Mouse (Mus musculus) hindbrain, embryonic 11.5 days (tissue): ENCODE data around the gene Pde1c. TPM values are rescaled to one million over a fixed set of nuclear protein-coding genes. Genes with fewer than 3 reads are reported as not detected.

ENCODE experiments used
- ATAC-seq: fragments of 200-750 bp; cut with Nextera tagmentation; 2 replicates; pipeline ENCODE4 v1.8.0; 2017; ENCODE audit warnings: mild to moderate bottlenecking, moderate TSS enrichment, moderate library complexity; ENCODE audit not compliant: low FRiP score
- DNase-seq: peaks from one replicate; pipeline ENCODE4 v3.0.0-alpha.2; 2015; ENCODE audit warnings: low spot score
- H3K27ac ChIP-seq: fragments of 300-500 bp; sonication (generic); 2 replicates; pipeline ENCODE4 v1.5.1; 2014; ENCODE audit warnings: mild to moderate bottlenecking, low read depth, low read length
- H3K27me3 ChIP-seq: fragments of 300-500 bp; sonication (generic); 2 replicates; pipeline ENCODE4 v1.6.1; 2014; ENCODE audit warnings: mild to moderate bottlenecking, low read length, moderate library complexity, mixed read lengths; ENCODE audit not compliant: control insufficient read depth, insufficient read depth
- H3K36me3 ChIP-seq: fragments of 300-500 bp; sonication (generic); 2 replicates; pipeline ENCODE4 v1.6.1; 2014; ENCODE audit warnings: mild to moderate bottlenecking, low read length, moderate library complexity, mixed read lengths; ENCODE audit not compliant: control insufficient read depth, insufficient read depth
- H3K4me1 ChIP-seq: fragments of 300-500 bp; sonication (generic); replicated peaks from 2 replicates; pipeline ENCODE4 v1.6.1; 2014; ENCODE audit warnings: low read length, mixed read lengths; ENCODE audit not compliant: control insufficient read depth, insufficient read depth
- H3K4me2 ChIP-seq: fragments of 300-500 bp; sonication (generic); replicated peaks from 2 replicates; pipeline ENCODE4 v1.6.1; 2014; ENCODE audit warnings: mild to moderate bottlenecking, low read depth, low read length
- H3K4me3 ChIP-seq: fragments of 300-500 bp; sonication (generic); 2 replicates; pipeline ENCODE4 v1.5.1; 2014; ENCODE audit warnings: low read depth, low read length
- H3K9ac ChIP-seq: fragments of 300-500 bp; sonication (generic); 2 replicates; pipeline ENCODE4 v1.6.1; 2014; ENCODE audit warnings: low read depth, low read length
- H3K9me3 ChIP-seq: fragments of 300-500 bp; sonication (generic); 2 replicates; pipeline ENCODE4 v1.6.1; 2016; ENCODE audit warnings: low read length; ENCODE audit not compliant: control insufficient read depth
- WGBS: fragments of 180-500 bp; shearing (Covaris S2); extraction: QIAGEN DNeasy Blood & Tissue Kit; methylation state at CpG from one replicate; pipeline ENCODE4 v1.1.7; 2014; 5-methylcytosine and 5-hydroxymethylcytosine counted together
- polyA plus RNA-seq: library from polyadenylated mRNA; unstranded; fragments of >200 nt; fragmentation: Nextera tagmentation; extraction: Ambion mirVana; gene quantifications from 2 replicates; pipeline ENCODE4 v1.2.1, GENCODE M21; 2014

Gene Pde1c
- polyA plus RNA-seq, 1 experiment from 2014 or later = 6.0 TPM

DNA sequence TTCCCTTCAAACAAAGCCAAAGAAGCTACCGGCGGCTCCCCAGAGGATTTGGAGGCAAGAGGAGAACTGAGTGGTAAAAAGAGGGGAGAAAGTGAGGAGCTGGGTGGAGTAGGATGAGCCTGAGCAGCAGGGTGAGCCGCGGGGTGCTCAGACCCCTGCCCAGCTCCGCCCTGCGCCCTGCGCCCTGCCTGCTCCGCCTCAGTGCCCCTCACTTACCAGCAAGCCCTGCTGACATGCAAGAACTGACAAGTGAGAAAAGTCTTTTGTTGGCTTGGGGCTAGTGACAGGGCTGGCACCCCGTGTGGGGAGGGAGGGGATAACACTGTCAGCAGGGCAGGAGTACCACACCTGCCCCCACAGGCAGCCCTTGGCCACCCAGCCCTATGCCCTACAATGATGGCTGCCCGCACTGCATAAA, 206.8 kb downstream of the Pde1c start:
- DNase-seq (peak; percentile 72), ATAC-seq (peak; percentile 96)
- Histone ChIP-seq H3K9me3 (no peaks in the 10 kb centered on the region), H3K27ac (no peak overlapping the region), H3K4me2 (peak overlapping the region; percentile 79), H3K9ac (peak overlapping the region; percentile 66), H3K4me3 (peak overlapping the region; percentile 44), H3K4me1 (0 out of 2 replicates have a peak, but pooled peaks cover 2% of the 10 kb centered on the region), H3K36me3 (no peaks in the 10 kb centered on the region), H3K27me3 (no peaks in the 10 kb centered on the region; the same call in 1 of the 2 replicates)
- WGBS = 4% methylated on average over 9 of the region's 10 CpGs

DNA sequence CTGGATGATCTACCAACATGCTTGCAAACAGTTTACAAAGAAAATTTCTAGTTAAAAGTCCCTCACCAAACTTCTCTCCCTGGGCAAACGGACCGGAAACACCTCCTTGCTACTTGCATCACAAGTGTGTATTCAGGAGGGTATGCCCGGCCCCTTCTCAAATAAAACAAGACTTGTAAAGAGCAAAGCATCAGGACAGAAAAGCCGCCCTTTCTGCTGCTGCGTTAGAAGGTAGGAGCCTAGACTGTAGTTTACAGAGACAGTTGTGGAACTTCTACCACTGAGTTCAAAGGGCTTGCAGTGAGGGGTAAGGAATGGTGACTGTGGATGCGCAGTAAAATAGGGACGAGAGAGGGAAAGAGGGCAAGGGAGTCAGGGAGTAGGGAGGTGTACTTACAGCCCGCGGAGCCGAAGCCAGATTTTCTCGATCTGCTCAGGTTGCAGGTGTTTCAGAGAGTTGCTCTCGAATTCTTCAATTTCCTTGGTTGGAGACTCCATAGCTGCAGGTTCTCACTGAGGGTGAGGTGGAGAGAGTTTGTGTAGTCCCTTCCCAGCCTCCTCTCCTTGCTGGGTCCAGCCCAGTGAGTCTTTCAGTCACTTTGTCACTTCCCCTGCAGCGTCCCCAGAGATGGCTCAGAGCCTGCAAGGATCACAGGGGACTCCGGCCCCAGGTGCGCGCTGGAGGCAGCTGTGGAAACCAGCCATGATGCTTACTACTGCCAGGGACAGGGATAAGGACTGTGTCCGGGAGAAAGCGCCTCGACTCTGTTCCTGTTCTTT, 207.4 kb downstream of the Pde1c start:
- no peak overlapping the region for H3K27ac ChIP-seq
- no peaks in the 10 kb centered on the region for H3K9me3 ChIP-seq
- H3K27me3 ChIP-seq = no peaks in the 10 kb centered on the region; the same call in 1 of the 2 replicates
- H3K4me2 ChIP-seq = peak overlapping the region; percentile 79
- DNase-seq (peak; percentile 47), ATAC-seq (peak; percentile 80)
- WGBS = 2% methylated on average over 19 of the region's 19 CpGs
- H3K4me3 ChIP-seq = peak overlapping the region; percentile 44
- H3K9ac ChIP-seq = peak overlapping the region; percentile 66
- H3K36me3 ChIP-seq = no peaks in the 10 kb centered on the region
- H3K4me1 ChIP-seq = 0 out of 2 replicates have a peak, but pooled peaks cover 2% of the 10 kb centered on the region

DNA sequence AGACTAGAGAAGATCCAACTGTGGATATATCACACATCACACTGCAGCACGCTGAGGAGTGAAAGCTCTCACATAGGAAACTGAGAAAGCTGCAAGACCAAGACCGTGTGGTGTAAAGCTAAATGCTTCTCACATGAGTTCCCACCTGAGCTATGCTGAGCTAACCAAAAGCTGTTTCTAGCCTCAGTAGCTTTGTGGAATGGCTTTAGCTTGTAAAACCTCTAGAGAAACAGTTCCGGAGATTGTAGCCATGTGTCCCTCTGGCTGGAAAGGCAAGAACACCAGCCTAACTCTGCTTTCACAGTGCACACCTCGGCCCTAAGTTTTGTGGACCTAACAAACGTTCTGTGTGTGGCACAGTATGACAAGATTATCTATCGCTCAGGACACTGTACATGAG, 208.8 kb downstream of the Pde1c start:
- 68% methylated on average over 6 of the region's 6 CpGs for WGBS
- 0 out of 2 replicates have a peak, but pooled peaks cover 2% of the 10 kb centered on the region for H3K4me1 ChIP-seq
- DNase-seq (no peak), ATAC-seq (no peak)
- H3K27me3 ChIP-seq = no peaks in the 10 kb centered on the region; the same call in 1 of the 2 replicates
- H3K9me3 ChIP-seq = no peaks in the 10 kb centered on the region
- no peaks in the 10 kb centered on the region for H3K36me3 ChIP-seq
- no peak overlapping the region for H3K4me3 ChIP-seq
- H3K4me2 ChIP-seq = no peak overlapping the region
- no peak overlapping the region for H3K27ac ChIP-seq
- H3K9ac ChIP-seq = no peak overlapping the region

DNA sequence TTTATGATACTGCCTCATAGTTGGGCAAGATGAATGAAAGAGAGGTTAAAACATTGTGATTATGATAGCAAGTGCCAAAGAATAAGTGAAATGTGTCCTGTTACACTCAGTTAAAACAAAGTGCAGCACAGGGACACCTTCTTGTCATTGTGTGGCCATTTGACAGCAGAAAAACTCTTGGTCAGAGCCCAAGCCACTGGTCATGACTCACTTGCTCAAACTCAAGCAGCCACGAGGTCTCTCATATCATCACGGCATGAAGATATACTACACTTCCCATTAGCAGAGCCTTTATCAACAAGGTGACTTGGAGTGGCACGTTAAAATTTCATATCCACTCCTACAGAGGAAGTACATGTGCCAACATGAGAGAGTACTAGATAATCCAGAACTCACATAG, 209.8 kb downstream of the Pde1c start:
- no peaks in the 10 kb centered on the region for H3K9me3 ChIP-seq
- no peak overlapping the region for H3K9ac ChIP-seq
- ATAC-seq (no peak), DNase-seq (no peak)
- no peak overlapping the region for H3K27ac ChIP-seq
- no peaks in the 10 kb centered on the region for H3K36me3 ChIP-seq
- 87% methylated on average over 3 of the region's 3 CpGs for WGBS
- no peak overlapping the region for H3K4me3 ChIP-seq
- H3K4me2 ChIP-seq = no peak overlapping the region
- H3K27me3 ChIP-seq = no peaks in the 10 kb centered on the region; the same call in 1 of the 2 replicates
- 0 out of 2 replicates have a peak, but pooled peaks cover 2% of the 10 kb centered on the region for H3K4me1 ChIP-seq

DNA sequence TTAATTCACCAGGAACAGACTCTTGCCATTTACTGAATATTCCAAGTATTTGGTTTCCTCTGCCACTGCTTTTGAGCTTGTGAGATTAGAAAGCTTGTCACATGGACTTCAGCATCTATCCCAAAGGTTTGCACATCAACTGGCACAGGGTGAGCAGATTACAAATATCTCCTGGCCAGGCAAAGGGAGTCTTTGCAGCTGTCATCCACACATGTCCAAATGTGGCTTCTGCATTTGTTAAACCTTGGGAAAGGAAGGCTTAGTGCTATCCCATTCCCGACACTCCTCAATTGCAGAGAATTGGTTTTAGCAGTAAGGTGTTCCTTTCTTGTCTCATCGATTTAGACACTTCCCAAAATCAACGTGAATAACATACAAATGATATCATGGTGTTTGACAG, 221.7 kb downstream of the Pde1c start:
- WGBS = 81% methylated on average over 3 of the region's 3 CpGs
- ATAC-seq (no peak), DNase-seq (no peak)
- H3K36me3 ChIP-seq = no peaks in the 10 kb centered on the region
- no peaks in the 10 kb centered on the region for H3K4me1 ChIP-seq
- no peaks in the 10 kb centered on the region for H3K27me3 ChIP-seq
- no peak overlapping the region for H3K9ac ChIP-seq
- H3K4me3 ChIP-seq = no peak overlapping the region
- H3K4me2 ChIP-seq = no peak overlapping the region
- no peaks in the 10 kb centered on the region for H3K9me3 ChIP-seq
- no peak overlapping the region for H3K27ac ChIP-seq

DNA sequence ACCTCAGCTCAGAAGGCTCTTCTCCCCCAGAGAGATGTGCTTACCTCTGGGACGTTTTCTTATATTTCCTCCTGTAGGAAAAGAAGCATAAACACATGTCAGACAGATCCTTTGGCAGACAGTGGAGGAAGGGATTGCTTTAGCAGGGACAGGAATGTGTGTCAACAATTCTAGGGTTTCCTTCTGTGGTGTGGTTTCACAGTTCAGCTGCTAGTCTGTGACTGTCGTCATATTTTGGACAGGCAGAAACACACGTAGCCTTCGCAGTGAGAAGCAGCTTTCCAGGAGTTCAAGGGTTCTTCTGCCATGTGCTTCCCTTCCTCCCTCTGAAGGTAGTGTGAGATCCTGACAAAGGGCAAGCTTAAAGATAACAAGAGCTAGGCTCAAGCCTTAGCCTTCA, 223.8 kb downstream of the Pde1c start:
- no peak overlapping the region for H3K9ac ChIP-seq
- no peaks in the 10 kb centered on the region for H3K36me3 ChIP-seq
- WGBS = 65% methylated on average over 4 of the region's 4 CpGs
- no peak overlapping the region for H3K27ac ChIP-seq
- DNase-seq = no peak
- no peaks in the 10 kb centered on the region for H3K9me3 ChIP-seq
- H3K4me2 ChIP-seq = no peak overlapping the region
- H3K4me3 ChIP-seq = no peak overlapping the region
- H3K4me1 ChIP-seq = no peaks in the 10 kb centered on the region
- H3K27me3 ChIP-seq = no peaks in the 10 kb centered on the region
- ATAC-seq = no peak

DNA sequence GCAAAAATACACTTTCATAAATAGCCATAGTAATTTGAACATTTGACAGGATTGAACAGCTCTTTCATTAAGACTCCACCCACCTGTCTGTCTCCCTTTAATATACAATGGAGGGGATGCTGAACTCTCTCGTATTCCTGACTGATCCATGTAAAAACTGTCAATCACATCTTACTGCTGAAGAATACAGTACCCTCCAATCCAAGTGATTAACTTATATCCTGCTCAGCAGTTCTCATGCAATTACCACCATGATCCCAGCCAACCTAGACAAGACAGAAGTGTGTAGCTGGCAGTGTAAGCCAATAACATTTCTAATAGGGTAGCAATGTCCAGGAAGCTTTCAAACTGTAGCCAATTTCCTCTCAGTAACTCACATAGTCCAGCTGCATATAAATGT, 226.9 kb downstream of the Pde1c start:
- no peak overlapping the region for H3K4me2 ChIP-seq
- H3K27me3 ChIP-seq = no peaks in the 10 kb centered on the region
- WGBS = 79% methylated on average over 1 of the region's 1 CpGs
- DNase-seq (no peak), ATAC-seq (no peak)
- no peak overlapping the region for H3K4me3 ChIP-seq
- H3K36me3 ChIP-seq = no peaks in the 10 kb centered on the region
- H3K9ac ChIP-seq = no peak overlapping the region
- no peaks in the 10 kb centered on the region for H3K9me3 ChIP-seq
- no peak overlapping the region for H3K27ac ChIP-seq
- no peaks in the 10 kb centered on the region for H3K4me1 ChIP-seq

DNA sequence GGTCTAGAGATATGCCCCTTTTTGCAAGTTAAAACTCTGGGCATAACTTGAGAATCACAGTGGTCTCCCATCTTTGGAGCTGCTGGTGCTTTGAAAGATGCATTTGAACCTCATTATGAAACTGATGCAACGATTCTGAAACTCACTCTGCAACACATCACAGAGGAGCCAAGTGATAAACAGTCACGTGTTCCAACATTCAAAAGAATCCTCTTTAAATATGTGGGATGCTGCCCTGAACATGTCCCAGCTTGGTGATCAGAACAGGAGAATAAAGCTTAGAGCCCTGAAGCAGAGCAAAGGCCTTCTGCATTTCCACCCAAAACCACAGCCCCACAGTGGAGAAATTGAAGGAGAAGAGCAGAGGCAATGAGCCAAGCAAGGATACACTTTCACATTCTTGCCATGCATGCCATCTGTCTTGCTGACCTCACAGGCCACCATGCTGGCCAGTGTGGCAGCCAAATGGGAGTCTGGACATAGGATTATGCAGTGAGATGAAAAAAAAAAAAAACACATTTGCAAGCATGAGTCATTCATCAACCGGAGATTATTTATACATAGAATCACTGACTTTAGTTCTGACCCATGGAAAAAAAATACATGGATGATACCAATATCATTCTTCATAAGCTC, 233.0 kb downstream of the Pde1c start:
- Histone ChIP-seq H3K36me3 (no peaks in the 10 kb centered on the region), H3K27ac (no peak overlapping the region), H3K4me3 (no peak overlapping the region), H3K27me3 (no peaks in the 10 kb centered on the region), H3K9ac (no peak overlapping the region), H3K9me3 (no peaks in the 10 kb centered on the region), H3K4me2 (no peak overlapping the region), H3K4me1 (no peaks in the 10 kb centered on the region)
- no peak for ATAC-seq
- 91% methylated on average over 3 of the region's 3 CpGs for WGBS
- DNase-seq = no peak

DNA sequence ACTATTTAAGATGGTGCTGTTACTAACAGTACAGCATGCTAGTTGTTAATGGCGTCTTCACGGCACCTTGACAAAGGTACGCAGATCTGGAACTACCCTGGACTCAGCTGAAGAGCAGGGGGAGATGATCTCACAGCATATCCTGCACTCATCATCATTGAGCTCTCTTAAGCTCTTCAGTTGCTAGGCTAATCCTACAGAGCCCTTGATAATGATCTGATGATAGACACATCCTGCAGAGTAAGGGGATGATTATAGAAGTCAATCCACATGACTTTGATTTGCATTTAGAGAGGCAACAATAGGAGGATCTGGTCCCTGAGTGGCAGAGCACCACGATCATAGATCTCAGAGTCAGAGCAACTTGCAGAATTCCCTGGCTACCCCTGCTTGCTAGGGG, 236.8 kb downstream of the Pde1c start:
- DNase-seq (no peak), ATAC-seq (no peak)
- no peak overlapping the region for H3K4me3 ChIP-seq
- no peak overlapping the region for H3K4me2 ChIP-seq
- WGBS = 85% methylated on average over 4 of the region's 4 CpGs
- no peak overlapping the region for H3K27ac ChIP-seq
- no peak overlapping the region for H3K9ac ChIP-seq
- H3K9me3 ChIP-seq = no peaks in the 10 kb centered on the region
- H3K36me3 ChIP-seq = no peaks in the 10 kb centered on the region
- H3K27me3 ChIP-seq = no peaks in the 10 kb centered on the region
- no peaks in the 10 kb centered on the region for H3K4me1 ChIP-seq
